Mouse (Mus musculus): ENCODE results near the gene Tmc3. TPM values are rescaled to one million over a fixed set of nuclear protein-coding genes. Genes with fewer than 3 reads are reported as not detected.

The Tmc3 gene
- total RNA-seq, 2 experiments from 2014 or later, result 0.12 to 0.23 TPM

DNA sequence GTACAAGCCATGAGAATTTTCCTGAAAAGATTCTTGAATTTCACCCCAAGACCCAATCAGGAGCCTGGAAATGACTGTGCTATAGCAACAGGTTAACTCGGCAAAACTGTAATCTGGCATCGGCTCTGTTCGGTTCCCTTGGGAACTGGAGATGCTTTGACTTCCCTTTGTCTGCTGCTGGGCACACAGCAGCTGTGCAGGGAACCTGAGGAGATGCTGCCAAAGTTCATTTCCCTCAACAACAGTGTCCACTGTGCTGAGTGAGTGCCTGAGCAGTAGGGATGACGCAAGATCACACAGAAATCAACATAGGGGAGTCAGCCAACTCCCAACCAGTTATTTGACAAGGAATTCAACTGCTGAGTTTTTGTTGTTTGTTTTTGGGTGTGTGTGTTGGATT lies 3.8 kb upstream of the Tmc3 start:
- intact Hi-C loops (cut with DNase I), result no loop called here
- DNase-seq (ENCODE audit: low spot score in 2 of 2), result no peak

DNA sequence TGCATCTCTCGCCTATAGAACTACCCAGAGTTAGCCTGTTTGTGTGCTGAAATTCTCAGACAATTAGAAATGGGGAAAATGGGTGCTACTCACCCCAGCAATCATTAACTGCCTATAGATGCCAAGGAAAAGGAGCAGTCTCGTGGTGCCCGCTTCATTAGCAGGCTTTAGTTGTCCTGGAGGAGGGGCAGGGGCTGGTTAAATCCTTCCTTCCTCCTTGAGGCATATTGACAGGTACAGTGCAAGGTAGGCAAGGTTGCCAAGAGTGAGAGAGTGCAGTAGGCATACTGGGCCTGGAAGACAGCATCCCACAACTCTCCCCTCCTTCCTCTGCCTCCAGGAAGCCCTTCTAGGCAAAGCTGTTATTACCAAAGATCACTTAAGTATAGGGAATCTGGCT lies 9.3 kb downstream of the Tmc3 start:
- intact Hi-C loops (cut with DNase I), result no loop called here
- DNase-seq (ENCODE audit: low spot score in 2 of 2), result no peak

DNA sequence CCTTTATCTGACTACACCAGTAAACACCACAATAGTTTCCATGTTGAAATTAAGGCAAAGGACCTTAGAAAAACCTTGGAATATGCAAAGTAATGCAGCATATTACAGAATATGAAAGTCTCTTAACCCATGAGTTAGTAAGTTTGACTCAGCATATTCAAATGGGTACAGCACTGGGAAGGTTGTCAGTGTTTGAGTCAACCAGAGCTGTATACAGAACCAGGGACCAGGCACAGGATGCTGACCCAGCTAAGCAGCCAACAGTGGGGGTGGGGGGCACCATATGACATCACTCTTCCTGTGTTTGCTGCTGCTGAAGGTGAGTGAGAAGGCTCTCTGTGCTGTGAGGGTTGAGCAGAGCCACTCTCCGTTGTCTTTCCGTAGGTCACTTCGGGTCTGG lies 12.3 kb downstream of the Tmc3 start:
- intact Hi-C loops (cut with DNase I), result no loop called here
- no peak for DNase-seq (ENCODE audit: low spot score in 2 of 2)

DNA sequence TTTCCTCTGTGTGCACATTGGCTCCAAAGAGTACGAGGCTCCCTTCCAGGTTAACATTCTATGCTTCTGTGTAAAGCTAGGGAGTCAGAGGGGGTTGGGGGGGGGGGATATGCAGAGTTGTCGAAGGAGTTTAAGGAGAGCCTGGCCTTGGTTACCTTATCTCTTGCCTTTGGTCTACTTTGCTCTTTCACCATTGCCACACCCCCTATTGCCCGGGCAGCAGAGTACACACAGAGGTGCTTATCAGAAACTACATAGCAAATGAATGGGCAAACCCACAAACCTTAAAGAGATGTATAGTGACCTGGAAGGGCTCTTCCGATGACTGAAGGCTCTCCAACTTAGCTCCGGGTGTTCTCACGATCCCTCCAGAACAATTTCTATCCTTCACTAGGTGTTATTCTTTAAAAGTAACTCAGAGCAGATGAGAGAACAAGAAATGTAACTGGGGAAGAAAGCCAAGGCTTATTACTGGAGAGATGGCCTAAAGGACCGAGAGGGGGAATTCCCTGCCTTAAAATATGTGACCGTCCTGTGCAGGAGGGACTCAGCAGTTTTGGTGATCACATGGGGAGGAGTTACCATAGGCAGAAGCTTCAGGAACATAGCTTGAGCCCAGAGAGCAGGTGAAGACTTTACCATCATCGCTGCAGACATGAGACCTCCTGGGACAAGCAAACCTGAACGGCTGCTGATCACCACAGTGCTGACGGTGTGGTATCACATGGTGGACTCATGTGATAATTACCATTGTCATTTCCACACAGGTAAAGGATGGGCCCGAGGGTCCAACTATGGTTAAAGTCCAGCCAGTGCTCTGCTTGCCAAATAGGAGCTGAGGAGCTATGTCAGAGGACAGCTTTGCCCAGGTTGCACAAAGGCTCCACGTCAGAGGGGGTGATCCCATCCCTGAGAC lies 14.5 kb downstream of the Tmc3 start:
- intact Hi-C loops (cut with DNase I), result no loop called here
- no peak for DNase-seq (ENCODE audit: low spot score in 2 of 2)

GRCm38 (mm10) chr7:83599913-83600286 lies 15.2 kb downstream of the Tmc3 start:
- peak in 1 of 2 experiments; percentile 12 for DNase-seq (ENCODE audit: low spot score in 2 of 2)
- intact Hi-C loops (cut with DNase I), result no loop called here

- intact Hi-C loops (cut with DNase I), result no loop called here
- no peak for DNase-seq (ENCODE audit: low spot score in 2 of 2)
These were observed 19.6 kb downstream of the Tmc3 start for GRCm38 (mm10) chr7:83604180-83604944.

- intact Hi-C loops (cut with DNase I), result no loop called here
- no peak for DNase-seq (ENCODE audit: low spot score in 2 of 2)
These were observed 22.1 kb downstream of the Tmc3 start for GRCm38 (mm10) chr7:83606796-83607195.

DNA sequence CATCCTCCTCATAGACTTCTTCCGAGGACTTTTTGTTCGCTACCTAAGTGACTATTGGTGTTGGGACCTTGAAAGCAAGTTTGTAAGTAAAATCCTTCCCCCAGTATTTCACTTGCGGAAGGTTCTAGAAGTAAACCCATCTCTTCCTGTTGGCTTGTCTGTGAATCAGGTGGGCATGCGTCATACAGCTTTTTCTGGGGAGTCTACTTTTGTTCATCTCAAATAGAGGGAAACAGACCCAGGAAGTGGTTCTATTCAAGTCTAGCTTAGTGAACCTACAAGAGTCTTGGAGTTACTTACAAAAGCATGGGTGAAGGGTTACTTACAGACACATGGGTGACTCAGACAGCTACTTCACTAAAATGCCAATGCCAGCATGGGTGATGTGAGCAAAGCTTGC lies 25.2 kb downstream of the Tmc3 start:
- DNase-seq (ENCODE audit: low spot score in 2 of 2), result no peak
- intact Hi-C loops (cut with DNase I), result no loop called here

GRCm38 (mm10) chr7:83611886-83612285 lies 27.2 kb downstream of the Tmc3 start:
- intact Hi-C loops (cut with DNase I), result no loop called here
- no peak for DNase-seq (ENCODE audit: low spot score in 2 of 2)

GRCm38 (mm10) chr7:83615272-83615671 lies 30.5 kb downstream of the Tmc3 start:
- intact Hi-C loops (cut with DNase I), result no loop called here
- DNase-seq (ENCODE audit: low spot score in 2 of 2), result no peak

GRCm38 (mm10) chr7:83615815-83616214 lies 31.1 kb downstream of the Tmc3 start:
- intact Hi-C loops (cut with DNase I), result no loop called here
- no peak for DNase-seq (ENCODE audit: low spot score in 2 of 2)

DNA sequence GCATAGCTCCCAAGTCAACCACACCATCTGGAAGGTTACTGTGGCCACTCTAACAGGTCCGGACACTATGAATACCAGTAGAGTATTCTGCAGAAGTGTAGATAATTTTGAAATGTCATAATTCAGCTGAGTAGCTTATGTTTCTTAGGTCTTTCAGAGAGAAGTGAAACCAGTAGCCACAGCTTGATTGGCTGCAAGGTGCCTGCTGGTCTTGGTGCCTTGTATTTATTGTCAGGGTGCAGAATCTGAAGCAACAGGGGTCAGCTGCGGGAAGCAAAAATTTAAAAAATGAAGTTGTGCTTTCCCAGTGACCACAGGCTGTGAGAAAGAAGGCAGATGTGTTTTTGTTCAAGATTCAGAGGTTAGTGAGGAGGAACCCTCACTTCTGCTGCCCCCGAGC lies 31.5 kb downstream of the Tmc3 start:
- intact Hi-C loops (cut with DNase I), result no loop called here
- DNase-seq (ENCODE audit: low spot score in 2 of 2), result no peak

DNA sequence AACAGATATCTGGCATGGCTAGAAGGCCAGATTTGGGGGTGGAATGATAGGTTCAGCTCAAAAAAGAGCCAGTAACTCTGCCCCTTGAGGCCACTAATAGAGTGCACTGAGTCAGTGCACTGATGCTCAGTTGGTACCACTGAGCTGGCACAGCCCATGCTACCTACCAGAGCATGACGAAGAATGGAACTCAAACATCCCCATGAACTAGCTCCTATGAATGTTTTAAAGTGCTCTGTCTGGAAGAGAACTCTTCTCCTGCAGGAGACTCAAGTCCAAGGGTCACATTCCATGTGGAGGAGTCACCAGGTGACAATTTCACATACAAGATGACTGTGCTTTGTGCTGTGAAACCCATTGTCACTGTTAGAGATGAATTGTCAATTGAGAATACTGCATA lies 34.0 kb downstream of the Tmc3 start:
- intact Hi-C loops (cut with DNase I), result no loop called here
- DNase-seq (ENCODE audit: low spot score in 2 of 2), result no peak

GRCm38 (mm10) chr7:83622582-83622981 lies 37.9 kb downstream of the Tmc3 start:
- DNase-seq (ENCODE audit: low spot score in 2 of 2), result no peak
- intact Hi-C loops (cut with DNase I), result no loop called here

DNA sequence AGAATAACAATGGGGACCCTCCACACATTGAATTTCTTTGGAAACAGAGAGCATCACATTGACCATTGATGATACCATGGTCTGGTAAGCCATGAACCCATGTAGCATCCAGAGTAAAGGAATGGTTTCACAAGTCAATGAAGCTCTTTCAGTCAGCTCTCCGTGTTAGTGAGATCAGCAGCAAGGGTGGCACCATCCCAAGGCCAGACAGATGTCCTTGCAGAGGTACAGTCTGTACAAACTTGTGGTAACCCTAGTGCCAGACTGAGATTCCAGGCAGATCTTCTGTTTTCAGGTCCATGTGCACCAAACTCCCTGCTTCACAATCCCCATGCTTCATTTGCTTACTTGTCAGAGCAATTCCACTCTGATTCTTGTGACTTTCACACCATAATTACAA lies 39.3 kb downstream of the Tmc3 start:
- intact Hi-C loops (cut with DNase I), result no loop called here
- DNase-seq (ENCODE audit: low spot score in 2 of 2), result no peak

GRCm38 (mm10) chr7:83626557-83627257 lies 42.0 kb downstream of the Tmc3 start:
- intact Hi-C loops (cut with DNase I), result no loop called here

DNA sequence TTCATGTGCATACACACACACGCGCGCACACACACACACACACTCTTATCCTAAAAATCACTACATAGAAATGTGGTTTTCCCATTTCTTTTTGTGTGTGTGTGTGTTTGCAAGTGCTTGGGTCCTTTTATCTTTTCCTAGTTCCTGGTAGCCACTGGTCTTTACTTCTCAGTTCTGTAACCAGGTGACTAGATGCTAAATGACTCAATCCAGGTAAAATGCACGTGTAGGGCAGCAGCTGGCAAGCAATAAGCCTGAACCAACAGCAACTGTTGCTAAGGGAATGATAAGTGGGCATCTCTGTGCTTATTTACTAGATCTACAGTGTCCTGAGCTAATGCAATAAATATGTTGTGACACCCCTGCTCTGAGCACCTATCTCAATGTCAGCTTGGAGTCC lies 42.6 kb downstream of the Tmc3 start:
- no peak for DNase-seq (ENCODE audit: low spot score in 2 of 2)
- intact Hi-C loops (cut with DNase I), result no loop called here

More at GRCm38 (mm10) chr7:83626557-83627257, 42.0 kb downstream of the Tmc3 start:
- DNase-seq (ENCODE audit: low spot score in 2 of 2), result no peak

- intact Hi-C loops (cut with DNase I), result loop anchor here (5.0 kb wide), 1 partner anchor 64 kb away; no protein-coding TSS in a partner anchor
- DNase-seq (ENCODE audit: low spot score in 2 of 2), result no peak
These were observed 46.5 kb downstream of the Tmc3 start for GRCm38 (mm10) chr7:83631073-83631827.

DNA sequence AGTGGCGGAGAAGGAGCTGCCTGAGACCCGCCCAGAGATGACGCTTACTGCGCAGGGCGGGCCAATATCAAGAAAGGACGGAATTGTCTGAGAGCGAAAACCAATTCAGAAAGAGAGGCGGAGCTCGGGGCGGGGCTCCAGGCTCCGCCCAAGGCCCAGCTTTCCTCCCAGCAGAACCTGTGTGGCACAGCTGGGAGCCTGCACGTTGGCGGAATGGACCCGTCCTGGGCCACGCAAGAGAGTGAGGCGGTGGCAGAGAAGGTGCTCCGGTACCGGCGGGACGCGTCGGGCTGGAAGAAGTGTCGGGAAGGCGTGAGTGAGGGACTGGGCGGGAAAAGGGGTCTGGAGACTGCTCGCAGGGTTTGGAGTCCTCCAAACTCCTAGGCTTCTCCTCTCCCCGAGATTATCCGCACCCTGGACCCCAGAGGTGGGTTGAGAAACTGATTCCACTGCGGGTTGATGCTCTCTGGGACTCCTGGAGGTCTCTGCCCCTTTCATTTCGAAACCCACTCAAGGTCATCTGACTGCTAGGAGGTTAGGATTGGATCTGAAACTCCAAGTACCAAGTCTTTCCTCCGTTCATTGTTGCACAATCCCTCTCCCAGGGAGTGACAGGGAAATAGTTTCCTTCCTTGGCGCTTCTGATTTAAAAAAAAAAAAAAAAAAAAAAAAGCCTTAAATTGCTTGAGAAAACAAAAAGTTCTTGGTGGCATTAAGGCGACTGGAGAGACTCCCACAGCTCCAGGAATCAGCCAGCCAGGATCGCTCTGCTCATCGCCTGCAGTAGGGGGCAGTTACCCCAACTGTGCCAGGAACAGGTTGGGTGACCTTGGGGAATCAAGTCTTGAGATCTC lies 47.3 kb downstream of the Tmc3 start, which contains the start of gene Stard5:
TSS of gene Stard5 (plus strand) at position 132 of the 854 bp plus-strand sequence.
- peak; percentile 88 for DNase-seq (ENCODE audit: low spot score in 2 of 2)
- intact Hi-C loops (cut with DNase I), result loop anchor here (5.0 kb wide), 1 partner anchor 65 kb away; no protein-coding TSS in a partner anchor
